Mouse (Mus musculus) lung, embryonic 15.5 days (tissue): Measurements from ENCODE around the gene Tmem139. TPM values are rescaled to one million over a fixed set of nuclear protein-coding genes. Genes with fewer than 3 reads are reported as not detected.

ENCODE experiments used
- ATAC-seq: fragments of 200-750 bp; cut with Nextera tagmentation; 2 replicates; pipeline ENCODE4 v1.8.0; 2017; ENCODE audit warnings: moderate number of reproducible peaks, borderline replicate concordance; ENCODE audit not compliant: low FRiP score, low TSS enrichment; ENCODE audit errors: extremely low read depth
- H3K27ac ChIP-seq: fragments of 300-500 bp; sonication (generic); 2 replicates; pipeline ENCODE4 v1.5.1; 2015; ENCODE audit warnings: moderate library complexity, mild to moderate bottlenecking, inconsistent platforms
- H3K27me3 ChIP-seq: fragments of 300-500 bp; sonication (generic); 2 replicates; pipeline ENCODE4 v1.6.1; 2015; ENCODE audit warnings: inconsistent platforms
- H3K36me3 ChIP-seq: fragments of 300-500 bp; sonication (generic); 2 replicates; pipeline ENCODE4 v1.6.1; 2015; ENCODE audit warnings: inconsistent platforms
- H3K4me1 ChIP-seq: fragments of 300-500 bp; sonication (generic); 2 replicates; pipeline ENCODE4 v1.6.1; 2015; ENCODE audit warnings: inconsistent platforms
- H3K4me2 ChIP-seq: fragments of 300-500 bp; sonication (generic); 2 replicates; pipeline ENCODE4 v1.6.1; 2015; ENCODE audit warnings: inconsistent platforms, mild to moderate bottlenecking, moderate library complexity
- H3K4me3 ChIP-seq: fragments of 300-500 bp; sonication (generic); 2 replicates; pipeline ENCODE4 v1.5.1; 2015; ENCODE audit warnings: mild to moderate bottlenecking, inconsistent platforms
- H3K9ac ChIP-seq: fragments of 300-500 bp; sonication (generic); 2 replicates; pipeline ENCODE4 v1.6.1; 2015; ENCODE audit warnings: inconsistent platforms
- H3K9me3 ChIP-seq: fragments of 300-500 bp; sonication (generic); 2 replicates; pipeline ENCODE4 v1.6.1; 2016; ENCODE audit warnings: inconsistent platforms
- WGBS: fragments of 180-500 bp; shearing (Covaris S2); methylation state at CpG from one replicate; pipeline ENCODE4 v1.1.7; 2015; 5-methylcytosine and 5-hydroxymethylcytosine counted together
- polyA plus RNA-seq: library from polyadenylated mRNA; unstranded; fragments of >200 nt; fragmentation: Nextera tagmentation; extraction: Ambion mirVana; gene quantifications from 2 replicates; pipeline ENCODE4 v1.2.1, GENCODE M21; 2015

Tmem139 gene
- polyA plus RNA-seq, 1 experiment from 2014 or later, result 4.1 TPM

DNA sequence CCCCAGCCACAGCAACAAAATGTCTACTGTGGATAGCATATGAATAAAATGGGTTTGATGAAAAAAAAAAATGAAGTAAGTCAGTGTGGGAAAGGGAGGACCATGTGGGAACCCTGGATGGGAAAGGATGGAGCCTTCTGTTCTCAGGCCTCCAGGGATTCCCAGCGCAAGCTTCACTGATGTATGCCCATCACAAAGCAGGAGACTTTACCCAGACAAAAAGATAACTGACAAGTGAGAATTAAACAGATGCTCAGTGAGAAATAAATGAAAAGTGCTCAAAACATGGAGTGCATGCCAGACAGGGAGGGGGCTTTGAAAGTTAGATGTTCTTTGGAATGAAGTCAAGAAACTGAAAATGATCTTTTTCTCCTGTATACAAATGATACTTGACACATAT lies 13.8 kb upstream of the Tmem139 start:
- Histone ChIP-seq H3K9ac (no peak overlapping the region), H3K4me1 (0 out of 2 replicates have a peak, but pooled peaks cover 7% of the 10 kb centered on the region), H3K36me3 (no peaks in the 10 kb centered on the region), H3K27me3 (no peaks in the 10 kb centered on the region), H3K9me3 (no peaks in the 10 kb centered on the region), H3K4me2 (no peak overlapping the region), H3K4me3 (no peak overlapping the region), H3K27ac (no peak overlapping the region)
- 78% methylated on average over 1 of the region's 1 CpGs for WGBS
- no peak for ATAC-seq

- 85% methylated on average over 4 of the region's 4 CpGs for WGBS
- no peaks in the 10 kb centered on the region for H3K9me3 ChIP-seq
- H3K4me2 ChIP-seq, result no peak overlapping the region
- H3K27me3 ChIP-seq, result no peaks in the 10 kb centered on the region
- H3K9ac ChIP-seq, result no peak overlapping the region
- H3K36me3 ChIP-seq, result no peaks in the 10 kb centered on the region
- 0 out of 2 replicates have a peak, but pooled peaks cover 4% of the 10 kb centered on the region for H3K4me1 ChIP-seq
- ATAC-seq, result no peak
- H3K27ac ChIP-seq, result no peak overlapping the region
- H3K4me3 ChIP-seq, result no peak overlapping the region
These were observed 10.0 kb upstream of the Tmem139 start for GRCm38 (mm10) chr6:42251791-42252190.

DNA sequence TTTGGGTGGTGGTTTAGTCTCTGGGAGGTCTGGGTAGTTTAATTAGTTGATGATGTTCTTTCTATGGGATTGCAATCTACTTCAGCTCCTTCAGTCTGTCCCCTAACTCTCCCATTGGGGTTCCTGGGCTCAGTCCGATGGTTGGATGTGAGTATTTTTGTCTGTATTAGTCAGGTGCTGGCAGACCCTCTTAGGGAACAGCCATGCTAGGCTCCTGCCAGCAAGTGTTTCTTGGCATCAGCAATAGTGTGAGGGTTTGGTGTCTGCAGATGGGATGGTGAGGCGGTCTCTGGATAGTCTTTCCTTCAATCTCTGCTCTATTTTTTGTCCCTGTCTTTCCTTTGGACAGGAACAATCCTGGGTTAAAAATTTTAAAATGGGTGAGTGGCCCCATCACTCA lies 8.7 kb upstream of the Tmem139 start:
- no peak overlapping the region for H3K9ac ChIP-seq
- peaks cover 5% of the 10 kb centered on the region; the same call in 1 of the 2 replicates for H3K4me1 ChIP-seq
- H3K36me3 ChIP-seq, result no peaks in the 10 kb centered on the region
- no peak overlapping the region for H3K4me2 ChIP-seq
- no peaks in the 10 kb centered on the region for H3K27me3 ChIP-seq
- H3K9me3 ChIP-seq, result no peaks in the 10 kb centered on the region
- WGBS, result 74% methylated on average over 2 of the region's 2 CpGs
- H3K4me3 ChIP-seq, result no peak overlapping the region
- no peak for ATAC-seq
- no peak overlapping the region for H3K27ac ChIP-seq

GRCm38 (mm10) chr6:42257303-42257863 lies 4.4 kb upstream of the Tmem139 start:
- Histone ChIP-seq H3K4me1 (peaks cover 5% of the 10 kb centered on the region; the same call in 1 of the 2 replicates), H3K36me3 (no peaks in the 10 kb centered on the region), H3K27me3 (no peaks in the 10 kb centered on the region), H3K9ac (no peak overlapping the region), H3K9me3 (no peaks in the 10 kb centered on the region), H3K4me2 (no peak overlapping the region), H3K27ac (no peak overlapping the region), H3K4me3 (no peak overlapping the region)
- 12% methylated on average over 11 of the region's 11 CpGs for WGBS
- no peak for ATAC-seq

- H3K36me3 ChIP-seq, result no peaks in the 10 kb centered on the region
- no peaks in the 10 kb centered on the region for H3K27me3 ChIP-seq
- ATAC-seq, result no peak
- no peak overlapping the region for H3K4me3 ChIP-seq
- peak overlapping the region; percentile 83 for H3K27ac ChIP-seq
- 31% methylated on average over 6 of the region's 6 CpGs for WGBS
- H3K4me1 ChIP-seq, result peaks cover 9% of the 10 kb centered on the region; the same call in 1 of the 2 replicates
- no peaks in the 10 kb centered on the region for H3K9me3 ChIP-seq
- no peak overlapping the region for H3K9ac ChIP-seq
- no peak overlapping the region for H3K4me2 ChIP-seq
These were observed 1.3 kb upstream of the Tmem139 start for GRCm38 (mm10) chr6:42260430-42260829.

DNA sequence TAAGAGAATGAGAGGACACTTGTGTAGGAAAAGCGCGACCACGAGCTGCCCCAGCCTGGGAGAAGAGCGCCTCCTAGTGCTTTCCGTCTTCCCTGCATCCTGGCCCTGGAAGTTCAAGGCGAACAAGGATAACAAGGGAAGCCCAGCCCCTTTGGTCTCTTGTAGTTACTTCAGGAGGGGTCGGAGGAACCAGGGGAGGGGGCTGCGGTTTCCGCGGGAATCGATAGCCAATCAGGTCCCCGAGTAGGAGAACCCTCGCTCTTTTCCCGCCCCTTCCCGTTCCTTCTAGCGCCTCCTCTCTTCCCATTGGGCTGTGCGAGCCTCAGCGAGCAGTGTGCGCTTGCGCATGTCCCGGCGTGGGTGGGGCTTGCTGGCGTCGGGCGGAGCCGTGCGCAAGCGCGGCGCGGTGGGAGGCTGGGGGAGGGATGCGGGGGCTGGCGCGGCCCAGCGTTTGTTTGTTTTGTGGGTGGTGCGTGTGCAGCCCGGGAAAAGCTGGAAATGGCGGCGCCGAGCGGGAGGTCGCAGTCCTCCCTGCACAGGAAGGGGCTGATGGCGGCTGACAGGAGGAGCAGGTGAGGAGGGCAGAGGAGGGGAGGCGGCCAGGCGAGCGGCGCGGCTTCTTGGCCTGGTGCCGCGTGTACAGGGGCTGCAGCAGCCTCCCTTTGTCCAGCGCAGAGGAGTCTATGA lies 3.0 kb downstream of the Tmem139 start, which contains the start of gene Casp2:
Casp2 (plus strand) TSS at position 360 of the 687 bp plus-strand sequence.
- under 1% methylated on average over 47 of the region's 51 CpGs for WGBS
- no peaks in the 10 kb centered on the region for H3K27me3 ChIP-seq
- H3K4me2 ChIP-seq, result peak within 1 kb of the TSS; percentile 81
- no peaks in the 10 kb centered on the region for H3K9me3 ChIP-seq
- peaks cover 25% of the 10 kb centered on the region for H3K36me3 ChIP-seq
- H3K4me1 ChIP-seq, result peaks cover 11% of the 10 kb centered on the region
- peak within 1 kb of the TSS; percentile 76 for H3K4me3 ChIP-seq
- peak; percentile 98 for ATAC-seq
- peak within 1 kb of the TSS; percentile 90 for H3K27ac ChIP-seq
- peak within 1 kb of the TSS; percentile 90 for H3K9ac ChIP-seq

DNA sequence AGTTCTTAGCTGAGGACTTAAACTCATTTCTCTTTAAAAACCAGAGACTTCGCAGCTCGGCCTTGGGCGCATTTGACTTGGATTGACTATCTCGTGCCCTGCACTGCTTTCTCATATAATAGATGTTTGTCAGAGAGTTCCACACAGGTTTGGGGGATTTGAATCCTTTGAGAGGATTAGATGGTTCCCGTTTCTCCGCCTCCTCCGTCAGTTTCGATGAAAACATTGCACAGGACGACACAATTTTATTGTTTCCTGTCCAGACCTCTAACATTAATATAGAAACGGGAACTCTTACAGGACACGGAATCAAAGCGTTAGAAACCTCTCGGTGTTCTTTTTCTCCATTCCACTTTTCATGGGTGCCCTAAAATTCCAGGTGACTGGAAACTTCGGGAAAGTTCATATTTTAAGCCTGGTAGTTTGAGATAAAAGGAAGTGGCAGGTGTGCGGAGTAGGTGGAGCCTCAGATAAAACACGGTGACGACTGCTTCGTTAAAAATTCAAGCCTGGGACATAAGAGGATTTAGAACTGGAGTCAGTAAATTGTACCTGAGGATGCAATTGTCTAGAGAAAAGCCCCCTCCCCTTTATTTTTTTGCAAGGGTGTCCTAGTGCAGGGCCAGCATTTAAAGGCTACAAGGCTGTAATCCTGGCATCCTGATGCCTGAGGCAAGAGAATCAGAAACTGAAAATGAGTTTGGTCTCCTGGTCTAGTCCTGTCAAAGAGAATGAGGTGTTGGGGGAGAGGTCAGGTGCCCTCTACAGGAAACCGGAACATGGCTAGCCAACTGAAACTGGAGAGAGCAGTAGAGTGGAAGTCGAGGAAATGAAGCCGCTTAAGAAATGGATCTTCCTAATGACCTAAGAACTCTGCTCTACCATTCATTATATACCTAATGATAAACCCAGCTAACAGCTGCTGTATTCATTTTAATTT lies 3.9 kb downstream of the Tmem139 start:
- Histone ChIP-seq H3K9me3 (no peaks in the 10 kb centered on the region), H3K27me3 (no peaks in the 10 kb centered on the region)

GRCm38 (mm10) chr6:42270817-42271216 lies 9.0 kb downstream of the Tmem139 start:
- H3K9ac ChIP-seq, result no peak overlapping the region
- H3K4me2 ChIP-seq, result no peak overlapping the region
- ATAC-seq, result no peak
- H3K9me3 ChIP-seq, result no peaks in the 10 kb centered on the region
- H3K36me3 ChIP-seq, result peaks cover 64% of the 10 kb centered on the region
- no peak overlapping the region for H3K4me3 ChIP-seq
- H3K4me1 ChIP-seq, result peaks cover 7% of the 10 kb centered on the region
- no peak overlapping the region for H3K27ac ChIP-seq
- H3K27me3 ChIP-seq, result no peaks in the 10 kb centered on the region

More for the DNA sequence above, 3.9 kb downstream of the Tmem139 start:
- peak overlapping the region; percentile 76 for H3K4me3 ChIP-seq
- peak overlapping the region; percentile 90 for H3K9ac ChIP-seq
- H3K27ac ChIP-seq, result peak overlapping the region; percentile 90
- ATAC-seq, result no peak
- under 1% methylated on average over 21 of the region's 21 CpGs for WGBS
- peaks cover 11% of the 10 kb centered on the region for H3K4me1 ChIP-seq
- peak overlapping the region; percentile 81 for H3K4me2 ChIP-seq
- H3K36me3 ChIP-seq, result peaks cover 33% of the 10 kb centered on the region

DNA sequence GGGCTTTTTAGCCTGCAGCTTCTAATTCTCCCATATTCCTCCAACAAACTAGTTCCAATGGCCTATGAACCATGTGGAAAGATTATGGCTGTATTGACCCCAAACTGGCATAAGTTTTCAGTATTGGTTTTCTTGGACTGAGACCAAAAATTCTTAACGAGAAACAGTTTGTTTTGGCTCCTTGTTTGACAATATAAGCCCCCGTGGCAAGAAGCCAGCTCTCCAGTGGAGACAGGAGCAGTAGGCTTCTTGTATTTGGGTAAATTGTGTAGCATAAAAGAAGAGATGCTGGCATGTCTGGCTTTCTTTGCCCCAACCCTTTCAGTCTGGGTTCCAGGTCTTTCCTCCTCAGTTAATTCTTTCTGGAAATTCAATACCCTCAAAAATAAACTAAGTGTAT lies 14.4 kb downstream of the Tmem139 start:
- peaks cover 78% of the 10 kb centered on the region for H3K36me3 ChIP-seq
- H3K27me3 ChIP-seq, result no peaks in the 10 kb centered on the region
- H3K4me1 ChIP-seq, result no peaks in the 10 kb centered on the region
- ATAC-seq, result no peak
- H3K4me2 ChIP-seq, result no peak overlapping the region
- H3K9ac ChIP-seq, result no peak overlapping the region
- no peaks in the 10 kb centered on the region for H3K9me3 ChIP-seq
- H3K4me3 ChIP-seq, result no peak overlapping the region
- H3K27ac ChIP-seq, result no peak overlapping the region
- WGBS, result 41% methylated on average over 2 of the region's 2 CpGs

DNA sequence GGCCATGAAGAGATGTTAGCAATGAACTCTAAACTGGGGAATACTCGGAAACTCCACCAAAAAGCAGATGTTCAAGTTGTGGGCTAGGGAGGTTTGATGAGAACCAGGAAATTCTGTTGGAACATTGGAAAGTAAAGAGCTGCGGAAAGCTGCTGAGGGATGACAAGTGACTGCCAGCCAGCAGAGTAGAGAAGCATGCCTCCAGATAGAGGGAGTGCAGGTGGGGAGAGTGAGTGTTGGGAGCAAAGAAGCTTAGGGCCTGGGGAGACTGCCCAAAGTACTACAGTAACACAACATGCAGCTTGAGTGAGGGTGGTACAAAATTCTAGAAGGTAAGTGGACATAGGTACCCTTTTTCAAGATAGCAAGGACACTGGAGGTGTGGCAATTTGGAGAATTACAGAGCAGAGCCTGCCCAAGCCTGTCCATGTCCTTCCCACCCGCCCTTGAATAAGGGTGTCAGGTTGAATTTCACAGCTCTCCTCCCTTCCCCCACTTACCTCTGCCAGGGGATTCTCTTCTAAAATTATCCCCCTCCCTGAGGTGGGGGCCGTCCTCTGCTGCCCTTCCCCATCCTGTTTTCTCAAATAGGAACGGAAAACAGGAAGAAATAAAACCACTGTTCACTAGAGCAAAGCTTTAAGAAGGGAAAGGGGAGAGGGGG lies 21.2 kb downstream of the Tmem139 start:
- Histone ChIP-seq H3K27me3 (no peaks in the 10 kb centered on the region), H3K4me2 (no peak overlapping the region), H3K4me1 (no peaks in the 10 kb centered on the region), H3K4me3 (no peak overlapping the region), H3K27ac (no peak overlapping the region), H3K36me3 (peaks cover 52% of the 10 kb centered on the region), H3K9me3 (no peaks in the 10 kb centered on the region), H3K9ac (no peak overlapping the region)
- WGBS, result 66% methylated on average over 5 of the region's 5 CpGs
- no peak for ATAC-seq

- 61% methylated on average over 4 of the region's 5 CpGs for WGBS
- no peak within 1 kb of the TSS for H3K9ac ChIP-seq
- no peaks in the 10 kb centered on the region for H3K27me3 ChIP-seq
- no peak within 1 kb of the TSS for H3K4me3 ChIP-seq
- H3K4me2 ChIP-seq, result no peak within 1 kb of the TSS
- no peaks in the 10 kb centered on the region for H3K4me1 ChIP-seq
- no peak for ATAC-seq
- H3K36me3 ChIP-seq, result peaks cover 20% of the 10 kb centered on the region
- no peaks in the 10 kb centered on the region for H3K9me3 ChIP-seq
- no peak within 1 kb of the TSS for H3K27ac ChIP-seq
These were observed 24.7 kb downstream of the Tmem139 start, which contains the start of gene Clcn1 for GRCm38 (mm10) chr6:42286448-42286847. TSS of gene Clcn1 (plus strand) at chr6:42286685.
